Mouse (Mus musculus) retina, adult 2 months (tissue): ENCODE data around the gene Plet1.

Experiments used
- DNase-seq: peaks from one replicate; pipeline ENCODE4 v3.0.0-alpha.2; 2012; ENCODE audit warnings: low read depth, low spot score

The Plet1 gene

DNA sequence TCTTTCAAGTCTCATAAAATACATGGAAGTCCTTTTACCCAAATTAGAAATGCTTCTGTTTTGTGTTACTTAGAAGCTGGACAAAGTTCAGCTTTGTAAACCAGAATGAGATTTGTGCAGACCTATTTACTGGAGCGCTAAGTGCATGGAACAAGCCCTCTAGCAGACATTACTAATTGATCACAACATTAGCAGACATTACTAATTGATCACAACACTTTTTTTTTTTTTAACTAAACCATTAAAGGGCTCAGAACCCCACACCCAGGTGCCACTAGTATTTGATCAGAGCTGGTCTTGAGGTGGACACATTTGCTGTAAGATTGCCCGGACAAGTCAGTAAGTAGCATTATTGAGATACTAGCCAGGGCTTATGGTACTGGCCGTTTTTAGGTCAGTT lies 39.5 kb downstream of the Plet1 start:
- DNase-seq, result no peak

DNA sequence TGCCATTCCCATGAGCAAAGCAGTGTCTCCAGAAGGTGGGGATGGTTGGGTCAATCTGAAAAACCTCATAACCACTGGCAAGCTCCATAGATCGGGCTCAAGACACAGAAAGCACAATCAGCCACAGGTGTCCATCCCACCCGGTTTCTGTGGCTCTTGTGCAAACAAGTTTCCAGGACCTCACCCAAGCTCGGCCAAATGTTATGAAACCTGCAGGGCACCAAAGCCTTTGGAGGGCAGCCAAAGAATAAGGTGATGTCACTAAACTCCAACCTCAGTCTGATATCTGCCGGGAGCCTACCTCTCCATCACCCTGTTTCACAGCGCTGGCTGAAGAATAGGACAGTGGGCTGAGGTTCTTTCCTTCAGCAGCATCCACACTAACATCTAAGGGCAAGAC lies 41.6 kb downstream of the Plet1 start:
- no peak for DNase-seq

DNA sequence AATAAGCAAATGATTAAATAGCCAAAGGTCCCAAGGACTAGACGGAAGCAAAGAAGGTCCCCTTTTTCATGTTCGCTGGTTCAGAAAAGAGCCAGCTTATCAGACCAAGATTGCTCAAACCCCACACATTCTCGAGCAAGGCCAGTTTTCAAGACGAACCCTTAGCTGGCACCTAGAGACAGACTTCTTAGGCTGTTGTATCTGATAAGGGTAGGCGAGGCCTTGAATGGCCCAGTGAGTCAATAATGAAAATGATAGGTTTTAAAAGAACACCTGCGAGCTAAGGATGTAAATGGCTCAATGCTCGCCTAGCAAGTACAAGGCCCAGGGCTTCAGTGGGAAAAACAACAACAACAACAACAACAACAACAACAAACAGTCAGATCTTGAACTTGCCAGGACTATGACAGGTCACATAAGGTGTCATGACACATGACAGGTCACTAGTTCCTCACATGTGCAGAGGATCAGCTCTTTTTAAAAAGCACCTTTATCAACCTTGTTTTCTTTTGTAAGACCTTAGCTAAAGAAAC lies 42.3 kb downstream of the Plet1 start:
- no peak for DNase-seq

DNA sequence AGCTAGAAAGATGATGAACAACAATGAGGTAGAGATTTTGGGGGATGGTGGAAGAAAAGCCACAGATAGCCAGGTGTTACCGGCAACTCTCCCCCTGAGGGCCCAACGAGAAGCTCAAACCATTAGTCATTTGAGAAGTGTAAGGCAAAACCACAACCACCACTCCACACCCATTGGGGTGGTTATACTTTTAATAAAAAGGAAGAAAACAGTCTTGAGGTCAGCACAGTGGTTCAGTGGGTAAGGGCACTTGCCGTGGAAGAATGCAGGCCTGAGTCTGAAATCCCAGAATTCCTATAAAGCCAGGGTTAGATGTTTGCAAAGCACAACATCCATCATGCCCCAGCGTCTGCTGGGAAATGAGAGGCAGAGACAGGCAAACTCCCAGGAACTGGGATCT lies 43.0 kb downstream of the Plet1 start:
- no peak for DNase-seq

DNA sequence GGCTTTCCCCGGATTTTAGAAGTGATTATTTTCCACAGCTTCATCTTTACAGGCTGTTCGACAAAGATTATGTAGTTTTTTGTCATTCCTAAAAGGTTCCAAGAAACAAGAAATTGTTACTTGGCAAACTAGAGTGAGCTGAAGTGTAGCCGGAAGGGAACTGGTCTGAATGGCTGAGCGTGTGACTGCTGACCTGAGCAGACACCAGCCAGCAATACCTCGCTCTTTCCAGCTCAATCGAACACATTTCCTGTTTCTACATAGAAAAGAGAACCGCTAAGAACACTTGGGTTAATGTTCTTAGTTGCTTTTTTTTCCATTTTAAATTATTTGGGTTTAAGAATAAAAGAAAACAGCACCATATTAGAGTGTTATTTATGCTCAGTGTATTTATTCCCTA lies 45.8 kb downstream of the Plet1 start:
- DNase-seq, result no peak

DNA sequence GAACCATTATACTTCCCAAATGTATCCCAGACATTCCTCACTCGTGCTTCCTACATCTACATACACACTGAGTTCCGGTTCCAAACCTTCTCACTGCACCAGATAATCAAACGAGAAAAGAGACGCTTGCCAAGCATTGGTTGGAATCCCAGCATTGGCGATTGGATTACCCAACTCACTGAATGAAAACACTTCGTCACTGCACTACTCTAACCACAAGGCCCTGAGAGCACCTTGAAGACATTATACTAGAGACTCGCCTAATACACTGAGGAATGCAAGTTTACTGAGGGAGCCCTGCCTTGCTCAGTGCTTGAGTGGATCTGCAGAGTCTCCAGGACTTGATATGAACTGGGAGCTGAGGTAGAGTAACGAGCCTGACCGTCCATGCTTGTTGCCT lies 48.1 kb downstream of the Plet1 start:
- no peak for DNase-seq

DNA sequence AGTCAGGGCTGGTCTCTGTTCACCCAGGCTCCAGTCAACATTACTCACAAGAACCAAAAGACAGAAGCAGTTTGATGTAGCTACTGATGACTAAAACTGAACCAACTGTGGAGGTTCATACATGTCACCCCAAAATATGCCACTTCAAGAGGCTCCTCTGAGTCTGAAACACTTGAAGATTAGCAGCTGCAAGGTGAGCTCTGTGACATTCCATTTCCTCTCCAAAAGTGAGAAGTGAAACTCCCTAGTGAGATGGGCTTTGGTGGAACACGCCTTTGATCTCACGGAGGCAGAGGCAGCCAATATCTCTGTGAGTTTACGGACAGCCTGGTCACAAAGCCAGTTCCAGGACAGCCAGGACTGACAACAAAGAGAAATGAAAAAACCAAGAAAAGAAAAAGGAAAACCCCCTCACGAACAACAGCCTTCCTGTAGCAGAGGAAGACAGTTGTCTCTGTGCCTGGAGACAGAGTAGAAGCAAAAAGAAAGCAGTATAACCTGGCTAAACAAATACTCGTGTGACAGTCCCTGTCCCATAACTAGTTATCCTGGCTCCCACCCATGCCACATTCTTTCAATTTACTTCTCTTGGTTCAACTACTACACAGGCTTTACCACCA lies 53.6 kb downstream of the Plet1 start:
- DNase-seq, result no peak

DNA sequence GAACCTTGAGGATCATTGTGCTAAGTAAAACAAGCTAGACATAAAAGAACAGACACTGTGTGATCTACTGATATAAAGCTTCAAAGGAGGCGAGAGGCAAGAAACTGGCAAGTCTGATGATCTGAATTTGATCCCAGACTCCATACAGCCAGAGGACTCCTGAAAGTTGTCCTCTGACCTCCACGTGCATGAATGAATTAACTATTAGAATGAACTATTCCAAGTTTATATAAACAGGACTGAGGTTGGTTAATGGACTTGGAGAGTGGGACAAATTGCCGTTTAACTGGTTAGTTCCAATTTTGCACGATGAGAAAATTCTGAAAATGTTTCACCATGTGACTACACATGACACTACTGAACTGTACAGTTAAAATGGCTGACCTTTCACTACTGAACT lies 54.6 kb downstream of the Plet1 start:
- DNase-seq, result no peak

DNA sequence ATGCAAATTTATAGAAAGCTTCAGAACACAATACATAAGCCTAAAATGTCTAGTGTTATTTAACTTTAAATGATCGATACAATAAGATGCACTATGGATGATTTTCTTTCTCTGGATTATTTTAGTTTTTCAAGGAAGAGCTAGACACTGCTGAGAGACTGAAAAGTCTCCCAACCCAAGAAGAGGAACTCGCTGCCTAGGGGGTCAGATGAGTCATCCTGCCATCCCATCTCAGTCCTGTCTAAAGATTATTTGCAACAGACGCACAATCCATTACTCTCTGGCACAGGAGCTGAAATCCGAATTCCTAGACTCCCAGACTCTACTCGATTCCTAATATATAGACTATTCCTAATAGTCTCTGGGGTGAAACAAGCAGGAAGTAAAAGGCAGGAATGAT lies 57.9 kb downstream of the Plet1 start:
- DNase-seq, result no peak

DNA sequence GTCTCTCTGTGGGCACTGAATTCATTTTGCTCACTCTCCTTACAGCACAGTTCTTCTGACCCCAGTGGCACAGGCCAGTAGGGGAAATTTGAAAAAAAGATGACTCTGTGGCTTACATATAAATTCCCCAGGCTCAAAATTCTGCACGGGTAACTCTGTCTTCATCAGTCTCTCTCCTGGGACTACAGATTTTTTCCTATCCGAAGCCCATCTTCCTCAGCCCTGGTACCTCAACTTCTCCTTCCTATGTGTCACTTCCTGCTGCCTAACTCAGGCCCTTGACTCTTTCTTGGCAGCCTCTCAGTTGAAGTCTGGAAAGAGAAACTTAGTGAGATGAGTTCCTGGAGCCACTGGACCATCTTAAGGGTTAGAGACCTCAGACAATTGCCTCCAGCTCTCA lies 59.2 kb downstream of the Plet1 start:
- DNase-seq, result no peak

DNA sequence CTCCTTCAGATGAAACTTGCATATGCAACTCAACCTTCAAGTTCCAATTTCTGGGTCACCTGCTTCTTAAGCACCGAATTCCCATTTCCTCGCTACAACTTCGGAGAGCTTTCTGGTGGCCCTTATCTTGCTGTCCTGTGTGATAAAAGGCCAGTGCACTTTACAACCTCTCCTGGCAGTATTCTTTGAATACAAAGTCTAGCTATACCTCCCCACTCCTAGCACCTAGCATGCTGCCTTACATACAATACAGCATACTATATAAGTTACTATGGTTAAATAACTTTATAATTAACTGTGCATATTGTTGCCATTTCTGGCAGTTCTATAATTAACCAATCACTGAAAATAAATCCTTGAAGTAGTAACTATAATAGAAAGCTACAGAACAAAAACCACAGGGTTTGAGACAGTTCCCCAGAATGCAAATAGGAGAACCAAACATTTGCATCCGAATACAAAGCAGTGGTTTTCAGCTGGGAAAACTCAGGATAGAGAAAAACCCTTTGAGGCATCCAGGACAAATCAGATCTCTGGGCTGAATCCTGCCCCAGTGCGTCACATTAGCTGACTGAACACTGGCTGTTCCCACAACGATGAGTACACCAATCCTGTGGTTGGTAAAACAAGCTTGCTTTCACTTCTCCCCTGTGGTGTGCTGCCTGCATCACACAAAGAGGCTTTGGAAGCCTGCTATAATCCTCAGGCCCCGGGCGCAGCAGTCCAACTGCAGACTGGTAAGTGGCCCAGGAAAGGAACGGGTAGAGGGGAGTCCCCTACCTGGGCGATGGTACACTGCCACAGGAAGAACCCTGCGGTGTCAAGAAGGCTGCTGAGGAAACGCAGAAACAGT lies 60.1 kb downstream of the Plet1 start, which contains the start of gene Il18:
TSS of gene Il18 (plus strand) at position 587 of the 853 bp plus-strand sequence.
- DNase-seq, result peak; percentile 42

DNA sequence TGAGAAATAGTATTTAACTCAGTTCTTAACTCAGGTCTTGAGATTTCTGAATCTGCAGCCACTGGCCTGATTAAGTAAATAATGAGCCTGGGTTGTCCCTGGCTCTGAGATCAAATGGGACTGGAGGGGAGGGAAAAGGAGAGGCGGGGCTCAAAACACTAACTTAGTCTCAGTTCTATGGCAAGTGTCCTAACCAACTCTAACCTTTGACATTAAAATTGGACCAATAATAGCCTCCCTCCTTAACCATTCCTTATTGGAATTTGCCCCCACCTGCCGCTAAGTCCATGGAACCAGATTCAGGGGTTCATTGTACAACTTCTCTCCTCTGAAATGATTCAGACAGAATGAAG lies 60.7 kb downstream of the Plet1 start, which contains the start of gene Bco2:
TSS of gene Bco2 (minus strand) at position 88 of the 353 bp plus-strand sequence.
- DNase-seq, result peak; percentile 22
